Mouse (Mus musculus): ENCODE results near the gene Prkag1. TPM values are rescaled to one million over a fixed set of nuclear protein-coding genes. Genes with fewer than 3 reads are reported as not detected.
"Not testable (repeated sequence)": the region's sequence is repeated elsewhere in the genome, so short reads cannot be mapped to it uniquely, and the experiment has no call there.

Gene Prkag1
- polyA plus RNA-seq, 1 experiment from 2014 or later = 85.3 TPM

DNA sequence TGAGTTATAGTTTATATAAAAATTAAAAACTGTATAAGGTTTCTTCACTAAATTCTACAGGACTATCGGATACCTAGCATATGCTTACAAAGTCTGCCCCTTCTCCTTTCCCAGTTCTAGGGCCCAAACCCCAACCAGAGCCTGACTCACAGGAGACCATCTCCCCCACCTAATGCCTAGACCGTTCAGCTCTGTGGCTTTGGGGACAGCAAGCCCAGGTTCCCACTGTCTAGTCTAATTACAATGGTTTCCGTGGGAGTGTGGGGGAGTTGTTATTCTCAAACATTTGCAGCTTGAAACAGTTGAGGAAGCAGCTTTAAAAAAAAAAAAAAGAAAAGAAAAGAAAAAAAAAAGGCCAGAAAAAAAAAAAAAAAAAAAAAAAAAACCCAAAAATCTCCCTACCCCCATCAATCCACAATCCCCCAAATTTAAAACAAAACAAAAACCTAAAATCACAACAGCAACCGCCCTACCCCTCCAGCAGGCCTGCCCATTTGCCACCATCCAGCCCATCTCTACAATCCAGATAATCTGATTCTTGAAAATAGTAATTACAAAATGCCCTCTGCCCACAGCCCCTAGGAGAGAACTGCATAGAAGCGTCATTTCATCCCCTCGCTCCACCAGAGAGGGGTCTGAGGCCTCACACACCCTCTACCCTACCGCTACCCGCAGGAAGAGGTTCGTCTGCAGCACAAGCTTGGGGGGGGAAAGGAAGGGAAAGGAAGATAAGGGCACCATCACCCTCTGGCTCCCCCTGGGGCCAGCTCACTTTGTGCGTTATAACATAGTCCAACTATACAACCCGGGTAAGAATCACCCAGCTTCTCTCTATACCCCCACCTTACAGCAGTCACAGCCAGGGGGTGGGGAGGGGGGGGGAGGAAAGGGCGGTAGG is 1.1 kb upstream of the Prkag1 start:
- peaks cover 60% of the 10 kb centered on the region for H3K36me3 ChIP-seq (replicated peaks)
- no peaks in the 10 kb centered on the region for H3K27me3 ChIP-seq (replicated peaks; ENCODE audit: low read depth, poor library complexity, severe bottlenecking)
- WGBS = 69% methylated on average over 12 of the region's 12 CpGs
- no peak for DNase-seq (ENCODE audit: low spot score)
- H3K4me1 ChIP-seq = peaks cover 24% of the 10 kb centered on the region
- H3K9me3 ChIP-seq = no peaks in the 10 kb centered on the region
- H3K27ac ChIP-seq (replicated peaks) = no peak overlapping the region
- peak overlapping the region; percentile 87 for H3K4me3 ChIP-seq

DNA sequence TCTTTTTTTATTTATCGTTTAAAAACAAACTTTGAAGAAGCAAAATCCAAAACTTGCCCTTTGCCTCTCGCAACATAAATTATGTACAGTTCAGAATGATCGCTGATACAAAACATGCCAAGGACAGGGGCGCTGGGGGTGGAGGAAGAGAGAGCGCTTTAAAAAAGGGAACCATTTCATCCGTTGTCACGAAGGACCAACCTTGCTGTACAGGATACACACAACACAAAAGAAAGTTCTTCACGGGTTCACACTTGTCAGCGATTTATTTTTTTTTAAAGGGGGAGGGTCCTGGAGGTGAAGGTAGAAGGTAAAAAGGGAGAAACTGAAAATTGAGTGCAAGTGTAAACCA is 339 bp upstream of the Prkag1 start:
- peaks cover 53% of the 10 kb centered on the region for H3K36me3 ChIP-seq (replicated peaks)
- peak overlapping the region; percentile 87 for H3K4me3 ChIP-seq

DNA sequence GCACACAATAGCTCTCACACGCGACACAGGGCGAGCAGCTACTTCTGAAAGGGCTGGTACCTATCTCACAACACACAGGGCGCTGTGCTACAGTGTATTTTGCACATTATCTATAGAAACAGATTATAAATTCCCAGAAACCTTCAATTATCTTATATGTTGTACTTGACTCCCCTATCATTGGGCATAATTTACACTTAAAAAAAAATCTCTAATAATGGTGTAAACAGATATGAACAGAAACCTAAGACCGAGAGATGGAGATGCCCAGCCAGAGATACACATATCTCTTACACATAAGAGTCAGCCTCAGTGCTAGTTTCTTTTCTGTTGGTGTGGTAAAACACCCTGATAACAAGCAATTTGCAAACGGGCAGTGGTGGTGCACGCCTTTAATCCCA is 3.7 kb downstream of the Prkag1 start:
- peaks cover 43% of the 10 kb centered on the region for H3K36me3 ChIP-seq (replicated peaks)
- H3K9me3 ChIP-seq = no peaks in the 10 kb centered on the region
- peaks cover 21% of the 10 kb centered on the region for H3K4me1 ChIP-seq
- no peak for DNase-seq (ENCODE audit: low spot score)
- H3K27ac ChIP-seq (replicated peaks) = no peak overlapping the region
- WGBS = 92% methylated on average over 7 of the region's 7 CpGs
- H3K27me3 ChIP-seq (replicated peaks; ENCODE audit: low read depth, poor library complexity, severe bottlenecking) = no peaks in the 10 kb centered on the region
- H3K4me3 ChIP-seq = no peak overlapping the region

More for the DNA sequence above, 339 bp upstream of the Prkag1 start:
- peak overlapping the region; percentile 92 for H3K27ac ChIP-seq (replicated peaks)
- WGBS = 20% methylated on average over 9 of the region's 9 CpGs
- H3K9me3 ChIP-seq = no peaks in the 10 kb centered on the region
- peaks cover 24% of the 10 kb centered on the region for H3K4me1 ChIP-seq
- no peaks in the 10 kb centered on the region for H3K27me3 ChIP-seq (replicated peaks; ENCODE audit: low read depth, poor library complexity, severe bottlenecking)
- no peak for DNase-seq (ENCODE audit: low spot score)

DNA sequence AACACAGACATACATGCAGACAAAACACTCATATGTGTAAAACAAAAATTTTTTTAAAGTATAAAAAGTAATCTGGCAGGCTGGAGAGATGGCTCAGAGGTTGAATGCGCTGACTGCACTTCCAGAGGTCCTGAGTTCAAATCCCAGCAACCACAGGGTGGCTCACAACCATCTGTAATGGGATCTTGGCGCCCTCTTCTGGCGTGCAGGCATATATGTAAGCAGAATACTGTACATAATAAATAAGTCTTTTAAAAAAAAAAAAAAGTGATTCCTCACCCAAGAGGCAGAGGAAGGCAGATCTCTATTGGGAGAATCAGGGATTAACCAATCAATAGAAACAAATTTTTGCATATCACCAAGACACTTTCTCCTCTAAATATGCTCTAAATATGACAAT is 7.9 kb downstream of the Prkag1 start:
- Histone ChIP-seq H3K27me3 (replicated peaks; ENCODE audit: low read depth, poor library complexity, severe bottlenecking) (no peaks in the 10 kb centered on the region), H3K9me3 (no peaks in the 10 kb centered on the region), H3K4me1 (no peaks in the 10 kb centered on the region), H3K4me3 (no peak overlapping the region), H3K36me3 (replicated peaks) (peaks cover 68% of the 10 kb centered on the region), H3K27ac (replicated peaks) (no peak overlapping the region)
- no peak for DNase-seq (ENCODE audit: low spot score)
- WGBS = 75% methylated on average over 3 of the region's 3 CpGs

DNA sequence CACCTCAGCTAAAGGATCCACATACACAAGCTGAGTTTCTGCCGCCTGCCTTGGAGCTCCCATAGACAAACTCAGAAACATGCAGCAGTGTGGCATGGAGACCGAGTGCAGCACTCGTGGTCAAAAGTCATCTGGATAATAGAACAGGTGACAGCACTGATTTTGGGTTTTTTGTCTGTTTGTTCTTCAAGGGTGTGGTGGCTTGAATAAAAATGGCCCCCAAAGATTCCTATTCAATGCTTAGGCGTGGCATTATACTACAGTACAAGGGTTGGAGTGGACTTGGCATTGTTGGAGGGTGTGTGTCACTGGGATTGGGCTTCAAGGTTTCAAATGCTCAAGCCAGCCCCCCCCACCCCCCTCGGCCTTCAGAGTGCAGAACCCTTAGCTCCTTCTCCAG is 9.2 kb downstream of the Prkag1 start:
- 90% methylated on average over 5 of the region's 5 CpGs for WGBS
- no peak overlapping the region for H3K27ac ChIP-seq (replicated peaks)
- no peaks in the 10 kb centered on the region for H3K4me1 ChIP-seq
- no peak overlapping the region for H3K4me3 ChIP-seq
- peaks cover 67% of the 10 kb centered on the region for H3K36me3 ChIP-seq (replicated peaks)
- no peaks in the 10 kb centered on the region for H3K9me3 ChIP-seq
- no peaks in the 10 kb centered on the region for H3K27me3 ChIP-seq (replicated peaks; ENCODE audit: low read depth, poor library complexity, severe bottlenecking)
- no peak for DNase-seq (ENCODE audit: low spot score)

DNA sequence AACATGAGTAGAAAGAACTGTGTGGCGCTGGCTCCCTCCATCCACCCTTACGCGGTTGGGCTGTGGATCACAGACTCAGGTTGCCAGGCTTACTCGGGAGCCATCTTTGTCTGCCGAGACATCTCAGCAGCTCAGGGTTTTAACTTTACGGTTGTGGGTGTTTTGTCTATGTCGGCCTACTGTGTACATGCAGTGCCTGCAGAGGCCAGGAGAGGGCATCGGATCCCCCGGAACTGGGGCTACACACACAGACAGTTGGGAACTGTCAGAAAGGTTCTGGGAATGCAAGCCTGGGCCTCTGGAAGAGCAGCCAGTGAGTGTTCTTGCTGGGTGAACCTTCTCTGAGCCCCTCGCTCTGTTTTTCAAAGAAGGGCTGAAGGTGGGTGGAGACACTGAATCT is 9.9 kb downstream of the Prkag1 start:
- peak; percentile 30 for DNase-seq (ENCODE audit: low spot score)
- no peak overlapping the region for H3K4me3 ChIP-seq
- WGBS = 30% methylated on average over 10 of the region's 10 CpGs
- H3K27me3 ChIP-seq (replicated peaks; ENCODE audit: low read depth, poor library complexity, severe bottlenecking) = no peaks in the 10 kb centered on the region
- H3K27ac ChIP-seq (replicated peaks) = no peak overlapping the region
- H3K9me3 ChIP-seq = no peaks in the 10 kb centered on the region
- peaks cover 73% of the 10 kb centered on the region for H3K36me3 ChIP-seq (replicated peaks)
- H3K4me1 ChIP-seq = no peaks in the 10 kb centered on the region

DNA sequence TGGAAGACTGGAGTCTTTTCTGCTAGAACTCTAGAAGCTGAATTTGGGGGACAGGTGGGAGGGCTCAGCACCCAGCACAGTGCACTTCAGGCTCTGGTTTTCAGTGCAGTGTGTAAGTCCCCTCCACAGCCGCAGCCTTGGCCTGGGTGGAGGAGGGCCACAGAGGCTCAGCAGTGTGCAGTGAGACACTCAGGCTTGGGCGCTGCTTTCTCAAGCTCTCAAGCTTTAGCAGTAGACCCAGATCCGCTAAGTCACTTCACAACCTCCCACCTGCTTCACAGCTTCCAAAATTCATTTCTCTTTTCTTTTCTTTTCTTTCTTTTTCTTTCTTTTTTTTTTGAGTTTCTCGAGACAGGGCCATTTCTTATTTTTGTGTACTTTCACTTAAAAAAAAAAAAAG is 10.4 kb downstream of the Prkag1 start:
- no peak overlapping the region for H3K27ac ChIP-seq (replicated peaks)
- peaks cover 74% of the 10 kb centered on the region for H3K36me3 ChIP-seq (replicated peaks)
- DNase-seq (ENCODE audit: low spot score) = no peak
- no peaks in the 10 kb centered on the region for H3K4me1 ChIP-seq
- H3K4me3 ChIP-seq = no peak overlapping the region
- 86% methylated on average over 4 of the region's 4 CpGs for WGBS
- no peaks in the 10 kb centered on the region for H3K27me3 ChIP-seq (replicated peaks; ENCODE audit: low read depth, poor library complexity, severe bottlenecking)
- H3K9me3 ChIP-seq = no peaks in the 10 kb centered on the region

DNA sequence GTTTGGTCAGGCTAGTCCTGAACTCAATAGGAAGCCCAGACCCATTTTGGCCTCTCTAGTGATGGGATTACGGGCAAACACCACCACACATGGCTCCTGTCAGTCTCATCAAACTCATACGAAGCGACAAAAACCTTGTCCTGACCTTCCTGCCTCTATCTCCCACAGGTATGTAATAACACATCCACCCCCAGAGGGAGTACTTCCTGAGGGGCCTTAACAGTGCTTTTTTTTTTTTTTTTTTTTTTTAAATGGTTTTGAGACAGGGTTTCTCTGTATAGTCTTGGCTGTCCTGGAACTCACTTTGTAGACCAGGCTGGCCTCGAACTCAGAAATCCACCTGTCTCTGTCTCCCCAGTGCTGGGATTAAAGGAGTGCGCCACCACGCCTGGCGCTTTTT is 13.2 kb downstream of the Prkag1 start:
- no peak for DNase-seq (ENCODE audit: low spot score)
- Histone ChIP-seq H3K36me3 (replicated peaks) (peaks cover 74% of the 10 kb centered on the region), H3K27ac (replicated peaks) (no peak overlapping the region)

DNA sequence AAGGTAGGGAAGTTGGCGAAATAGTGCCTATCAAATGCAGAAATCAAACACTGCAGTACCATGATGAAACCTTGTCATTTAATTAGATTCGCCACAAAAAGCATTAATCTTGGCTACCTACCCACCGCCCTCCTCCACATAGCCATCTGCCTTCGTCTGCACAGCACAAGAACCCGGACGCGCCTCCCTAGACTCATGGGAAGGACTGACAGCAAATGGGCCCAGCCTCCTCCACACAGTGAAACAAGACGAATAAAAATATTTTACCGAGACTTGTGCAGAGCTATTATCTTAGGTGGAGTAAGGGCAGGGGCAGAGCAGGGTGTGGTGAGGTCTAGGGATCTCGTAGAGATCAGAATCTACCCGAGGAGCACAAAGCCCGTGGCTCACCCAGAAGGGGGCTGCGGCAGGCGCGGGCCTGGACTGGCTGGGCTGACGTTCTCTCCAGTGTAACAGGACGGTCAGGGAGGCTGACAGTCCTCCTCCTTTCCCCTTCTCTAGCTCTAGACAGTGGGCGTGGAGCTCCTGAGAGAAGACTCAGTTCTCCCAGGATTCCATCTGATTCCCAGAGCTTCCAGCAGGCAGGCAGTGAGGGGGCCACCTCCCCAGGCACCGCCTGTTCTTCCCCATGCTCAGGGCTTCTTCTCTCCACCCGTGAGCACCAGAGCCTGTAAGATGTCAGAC is 18.4 kb downstream of the Prkag1 start:
- H3K9me3 ChIP-seq = no peaks in the 10 kb centered on the region
- peaks cover 18% of the 10 kb centered on the region for H3K4me1 ChIP-seq
- H3K27ac ChIP-seq (replicated peaks) = no peak overlapping the region
- WGBS = 86% methylated on average over 20 of the region's 20 CpGs
- no peak for DNase-seq (ENCODE audit: low spot score)
- H3K4me3 ChIP-seq = no peak overlapping the region
- peaks cover 33% of the 10 kb centered on the region for H3K27me3 ChIP-seq (replicated peaks; ENCODE audit: low read depth, poor library complexity, severe bottlenecking)
- peaks cover 59% of the 10 kb centered on the region for H3K36me3 ChIP-seq (replicated peaks)

More for the DNA sequence above, 13.2 kb downstream of the Prkag1 start:
- 92% methylated on average over 7 of the region's 7 CpGs for whole genome bisulfite sequencing
- H3K27me3 ChIP-seq (replicated peaks; ENCODE audit: low read depth, poor library complexity, severe bottlenecking) = no peaks in the 10 kb centered on the region
- no peaks in the 10 kb centered on the region for H3K9me3 ChIP-seq
- no peaks in the 10 kb centered on the region for H3K4me1 ChIP-seq
- no peak overlapping the region for H3K4me3 ChIP-seq

DNA sequence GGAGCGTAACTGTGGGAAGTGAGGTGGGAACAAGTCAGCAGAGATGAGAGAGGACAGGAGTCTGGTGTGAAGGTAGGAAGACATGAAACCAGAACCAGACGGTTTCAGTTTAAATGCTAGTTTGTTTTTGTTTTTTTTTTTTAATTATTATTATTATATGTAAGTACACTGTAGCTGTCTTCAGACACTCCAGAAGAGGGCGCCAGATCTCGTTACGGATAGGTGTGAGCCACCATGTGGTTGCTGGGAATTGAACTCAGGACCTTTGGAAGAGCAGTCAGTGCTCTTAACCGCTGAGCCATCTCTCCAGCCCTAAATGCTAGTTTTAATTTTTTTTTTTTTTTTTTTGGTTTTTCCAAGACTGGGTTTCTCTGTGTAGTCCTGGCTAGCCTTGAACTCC is 21.1 kb downstream of the Prkag1 start:
- 76% methylated on average over 6 of the region's 6 CpGs for WGBS
- H3K27me3 ChIP-seq (replicated peaks; ENCODE audit: low read depth, poor library complexity, severe bottlenecking) = peaks cover 60% of the 10 kb centered on the region
- H3K4me3 ChIP-seq; DNase-seq (ENCODE audit: low spot score); H3K9me3 ChIP-seq; H3K27ac ChIP-seq (replicated peaks): not testable (repeated sequence)
- H3K4me1 ChIP-seq = peaks cover 45% of the 10 kb centered on the region
- peaks cover 44% of the 10 kb centered on the region for H3K36me3 ChIP-seq (replicated peaks)

DNA sequence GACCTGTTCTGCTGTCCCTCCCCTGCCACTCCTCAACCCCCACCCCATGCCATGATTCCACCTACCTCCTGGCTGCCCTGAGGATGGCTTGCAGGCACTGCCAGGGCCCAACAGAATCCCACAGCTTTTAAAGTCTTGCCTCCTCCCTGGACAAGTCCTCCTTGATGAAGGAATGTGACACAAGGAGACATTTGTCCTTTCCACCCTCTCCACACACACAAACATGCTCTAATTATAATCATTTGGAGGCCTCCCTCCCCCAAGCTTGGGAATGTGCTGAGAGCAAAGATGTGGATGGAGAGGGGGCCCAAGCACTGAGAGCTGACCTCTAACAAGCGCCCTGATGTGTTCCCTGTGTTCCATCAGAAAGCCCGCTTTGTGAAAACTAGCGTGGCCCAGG is 21.9 kb downstream of the Prkag1 start, which contains the start of gene Ddn:
Ddn (minus strand) TSS at position 101 of the 400 bp plus-strand sequence.
- no peak within 1 kb of the TSS for H3K27ac ChIP-seq (replicated peaks)

DNA sequence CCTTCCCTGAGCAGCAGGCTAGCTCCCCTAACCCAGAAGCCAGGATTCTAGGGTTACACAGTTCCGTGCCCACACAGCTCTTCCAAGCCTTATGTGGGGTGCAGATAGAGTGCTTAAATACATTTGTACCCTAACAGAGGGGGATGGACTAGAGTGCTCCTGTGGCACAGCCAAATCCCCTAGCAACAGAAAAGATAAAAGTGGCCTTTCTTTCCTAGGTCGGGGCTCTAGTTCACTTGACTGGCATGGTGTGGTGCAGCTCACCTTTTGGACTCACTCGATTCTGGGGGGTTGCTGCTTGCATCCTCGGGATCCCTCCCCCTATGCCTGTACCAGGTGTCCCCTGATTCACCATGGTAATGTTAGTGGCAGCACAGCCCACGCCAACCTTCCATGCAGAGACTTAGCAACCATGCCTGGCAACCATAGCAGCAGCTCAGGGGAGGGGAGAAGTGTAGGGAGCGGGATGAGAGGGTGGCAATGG is 22.6 kb downstream of the Prkag1 start:
- DNase-seq (ENCODE audit: low spot score) = no peak
- WGBS = 17% methylated on average over 6 of the region's 6 CpGs

More for the DNA sequence above, 21.9 kb downstream of the Prkag1 start, which contains the start of gene Ddn:
- WGBS = 29% methylated on average over 3 of the region's 3 CpGs
- Histone ChIP-seq H3K9me3 (no peaks in the 10 kb centered on the region), H3K4me3 (peak within 1 kb of the TSS; percentile 62), H3K4me1 (peaks cover 52% of the 10 kb centered on the region), H3K27me3 (replicated peaks; ENCODE audit: low read depth, poor library complexity, severe bottlenecking) (peaks cover 68% of the 10 kb centered on the region), H3K36me3 (replicated peaks) (peaks cover 37% of the 10 kb centered on the region)
- DNase-seq (ENCODE audit: low spot score) = no peak

More for the DNA sequence above, 22.6 kb downstream of the Prkag1 start:
- peaks cover 75% of the 10 kb centered on the region for H3K27me3 ChIP-seq (replicated peaks; ENCODE audit: low read depth, poor library complexity, severe bottlenecking)
- H3K9me3 ChIP-seq = no peaks in the 10 kb centered on the region
- H3K4me1 ChIP-seq = peaks cover 58% of the 10 kb centered on the region
- peaks cover 30% of the 10 kb centered on the region for H3K36me3 ChIP-seq (replicated peaks)
- H3K27ac ChIP-seq (replicated peaks) = no peak overlapping the region
- H3K4me3 ChIP-seq = peak overlapping the region; percentile 62; the same call in 1 of the 2 replicates

All from embryonic facial prominence, embryonic 10.5 days (tissue).